Mouse (Mus musculus) C2C12 (cell line): ENCODE measurements around the gene Eif3d.

Experiments used
- CTCF ChIP-seq: IDR thresholded peaks from one replicate; pipeline ENCODE4 v1.5.1; 2011; ENCODE audit not compliant: control insufficient read depth, insufficient read depth, insufficient read length
- USF1 ChIP-seq: IDR thresholded peaks from one replicate; pipeline ENCODE4 v1.6.1; 2011; ENCODE audit warnings: low read depth, mild to moderate bottlenecking, control low read depth, moderate library complexity

- TF ChIP-seq CTCF (peak; percentile 84), USF1 (no peak)
Measured at GRCm38 (mm10) chr15:77982195-77982939, 11.8 kb upstream of the Eif3d start.
